In genomic region chr5:103464329-103464728, GRCm38 (mm10) we compare ENCODE assay signal across 20 mouse cellular contexts. TPM values are rescaled to one million over a fixed set of nuclear protein-coding genes. Genes with fewer than 3 reads are reported as not detected.
DNase-seq lines count a peak whose midpoint lies in the region; ATAC-seq and TF ChIP-seq lines count a peak whose summit lies in the region.
"Had no signal": no experiment of that assay in that cellular context is flagged by ENCODE, and none has a peak within 500 bp of the region (broad histone marks: within the 10 kb centered on the region; RNA-seq: fewer than 3 reads in every experiment).

No protein-coding gene starts in this region.

- no peak for TF ChIP-seq CTCF in kidney, postnatal 0 days (IDR thresholded peaks at IDR 0.05; ENCODE audit: low read depth)

- H3K27ac ChIP-seq in kidney, embryonic 14.5 days (ENCODE audit: low read depth, low read length) = no peak overlapping the region
- 0 out of 2 replicates have a peak overlapping the region, but pooled peaks have one; percentile 4 for H3K27ac ChIP-seq in kidney, embryonic 15.5 days
- H3K27ac ChIP-seq in kidney, postnatal 0 days = 0 out of 2 replicates have a peak overlapping the region, but pooled peaks have one; percentile 38
- H3K27ac ChIP-seq: embryonic facial prominence, embryonic 13.5 days; forebrain, embryonic 12.5 days; heart, adult 2 months; heart, embryonic 15.5 days; hindbrain, embryonic 12.5 days; hindbrain, postnatal 0 days had no signal

- 77% methylated on average over 4 of the region's 4 CpGs for WGBS in kidney, embryonic 14.5 days
- WGBS in kidney, embryonic 15.5 days = 77% methylated on average over 4 of the region's 4 CpGs
- WGBS in kidney, postnatal 0 days = 74% methylated on average over 4 of the region's 4 CpGs

- peak; percentile 40 for DNase-seq in kidney, adult 11 months
- no peak for DNase-seq in kidney, postnatal 4 days
- no peak for DNase-seq in kidney, postnatal 0 days (ENCODE audit: low spot score)
- DNase-seq in frontal cortex, postnatal 14 days (ENCODE audit: low spot score in 2 of 2) = no peak
- no peak for DNase-seq in embryo, embryonic 10.5 days (ENCODE audit: low spot score)
- DNase-seq: cerebellum, adult 11 months; cerebellum, adult 9-10 months; cerebellum, postnatal 25 days; gastrocnemius, postnatal 14 days; heart, adult 2 months; heart, postnatal 36 days had no signal

- no peak overlapping the region for H3K4me2 ChIP-seq in kidney, embryonic 14.5 days (replicated peaks; ENCODE audit: low read depth, low read length)
- no peak overlapping the region for H3K4me2 ChIP-seq in kidney, embryonic 15.5 days
- H3K4me2 ChIP-seq in kidney, postnatal 0 days (ENCODE audit: low read length) = no peak overlapping the region
- H3K4me2 ChIP-seq: embryonic facial prominence, embryonic 13.5 days; forebrain, embryonic 12.5 days; heart, embryonic 11.5 days; heart, embryonic 15.5 days; hindbrain, embryonic 12.5 days had no signal

- H3K9ac ChIP-seq in kidney, embryonic 14.5 days (ENCODE audit: low read depth, low read length) = no peak overlapping the region
- H3K9ac ChIP-seq in kidney, embryonic 15.5 days = no peak overlapping the region
- H3K9ac ChIP-seq in kidney, postnatal 0 days (ENCODE audit: low read depth, low read length) = no peak overlapping the region
- H3K9ac ChIP-seq: embryonic facial prominence, embryonic 13.5 days; forebrain, embryonic 12.5 days; heart, embryonic 15.5 days; hindbrain, embryonic 12.5 days had no signal

- H3K4me1 ChIP-seq in kidney, embryonic 14.5 days (ENCODE audit: control insufficient read depth, insufficient read depth, low read length) = no peaks in the 10 kb centered on the region; the same call in 1 of the 2 replicates
- H3K4me1 ChIP-seq in kidney, embryonic 15.5 days = peaks cover 14% of the 10 kb centered on the region
- H3K4me1 ChIP-seq in kidney, postnatal 0 days (replicated peaks; ENCODE audit: insufficient read depth, low read length) = no peaks in the 10 kb centered on the region
- H3K4me1 ChIP-seq: hindbrain, embryonic 12.5 days had no signal

- H3K4me3 ChIP-seq in kidney, embryonic 14.5 days (ENCODE audit: low read length) = no peak overlapping the region
- H3K4me3 ChIP-seq in kidney, embryonic 15.5 days (replicated peaks) = no peak overlapping the region
- H3K4me3 ChIP-seq in kidney, postnatal 0 days (replicated peaks; ENCODE audit: low read depth, low read length) = no peak overlapping the region
- H3K4me3 ChIP-seq: embryonic facial prominence, embryonic 13.5 days; forebrain, embryonic 12.5 days; heart, adult 2 months; heart, embryonic 15.5 days; hindbrain, embryonic 12.5 days had no signal

- ATAC-seq in kidney, embryonic 14.5 days (ENCODE audit: low FRiP score, low TSS enrichment) = no peak
- no peak for ATAC-seq in kidney, embryonic 15.5 days (replicated peaks; ENCODE audit: low FRiP score)
- no peak for ATAC-seq in kidney, postnatal 0 days (replicated peaks; ENCODE audit: low FRiP score, low read depth)
- ATAC-seq: hindbrain, postnatal 0 days had no signal

- no peaks in the 10 kb centered on the region for H3K9me3 ChIP-seq in kidney, embryonic 14.5 days (ENCODE audit: control insufficient read depth, low read length)
- no peaks in the 10 kb centered on the region for H3K9me3 ChIP-seq in kidney, embryonic 15.5 days (replicated peaks)
- H3K9me3 ChIP-seq in kidney, postnatal 0 days (replicated peaks; ENCODE audit: low read length) = no peaks in the 10 kb centered on the region
- H3K9me3 ChIP-seq: embryonic facial prominence, embryonic 13.5 days; forebrain, embryonic 12.5 days; heart, embryonic 15.5 days; hindbrain, embryonic 12.5 days had no signal

- no peaks in the 10 kb centered on the region for H3K27me3 ChIP-seq in kidney, embryonic 14.5 days (ENCODE audit: control insufficient read depth, insufficient read depth, low read length)
- H3K27me3 ChIP-seq in kidney, embryonic 15.5 days = no peaks in the 10 kb centered on the region
- H3K27me3 ChIP-seq in kidney, postnatal 0 days (ENCODE audit: insufficient read depth, low read length) = no peaks in the 10 kb centered on the region
- H3K27me3 ChIP-seq: forebrain, embryonic 12.5 days; heart, embryonic 15.5 days; hindbrain, embryonic 12.5 days had no signal

- no peaks in the 10 kb centered on the region; the same call in 1 of the 2 replicates for H3K36me3 ChIP-seq in kidney, embryonic 14.5 days (ENCODE audit: control insufficient read depth, insufficient read depth, low read length)
- H3K36me3 ChIP-seq in kidney, embryonic 15.5 days = no peaks in the 10 kb centered on the region; the same call in 1 of the 2 replicates
- no peaks in the 10 kb centered on the region for H3K36me3 ChIP-seq in kidney, postnatal 0 days (ENCODE audit: insufficient read depth, low read length)
- H3K36me3 ChIP-seq: embryonic facial prominence, embryonic 13.5 days; G1E; heart, embryonic 15.5 days; hindbrain, embryonic 12.5 days had no signal

RNA-seq across cellular contexts. Expression of gene Ptpn13, which starts 39.3 kb away (rescaled TPM):
- 21.9 and 42.5 TPM in 2 replicates for polyA plus RNA-seq in kidney, embryonic 14.5 days (2014; fragmentation: Nextera tagmentation; extraction: Ambion mirVana)
- polyA plus RNA-seq in kidney, embryonic 15.5 days (2015; fragmentation: Nextera tagmentation; extraction: Ambion mirVana) = 29.8 and 30.9 TPM in 2 replicates
- polyA plus RNA-seq in kidney, postnatal 0 days (2015; fragmentation: Nextera tagmentation; extraction: Ambion mirVana) = 20.4 and 20.8 TPM in 2 replicates
- polyA plus RNA-seq: G1E had no signal
